Mouse (Mus musculus): ENCODE measurements around the gene Rpsa. TPM values are rescaled to one million over a fixed set of nuclear protein-coding genes. Genes with fewer than 3 reads are reported as not detected.

Rpsa gene
- polyA plus RNA-seq, 1 experiment from 2014 or later, result 879 TPM

GRCm38 (mm10) chr9:120171295-120171694, 43.8 kb downstream of the Rpsa start:
- Histone ChIP-seq H3K9ac (ENCODE audit: low read depth, low read length) (no peak overlapping the region), H3K4me3 (ENCODE audit: low read depth, low read length) (no peak overlapping the region), H3K4me2 (ENCODE audit: low read length) (no peak overlapping the region), H3K9me3 (replicated peaks; ENCODE audit: control insufficient read depth, low read length, poor library complexity, severe bottlenecking) (no peaks in the 10 kb centered on the region; the same call in 1 of the 2 replicates), H3K4me1 (ENCODE audit: control insufficient read depth, insufficient read depth, low read length) (no peaks in the 10 kb centered on the region), H3K27ac (ENCODE audit: low read length) (no peak overlapping the region), H3K27me3 (ENCODE audit: control insufficient read depth, insufficient read depth, low read depth, low read length) (no peaks in the 10 kb centered on the region), H3K36me3 (ENCODE audit: control insufficient read depth, insufficient read depth, low read length) (no peaks in the 10 kb centered on the region)
- ATAC-seq, result no peak
- 44% methylated on average over 5 of the region's 5 CpGs for WGBS

DNA sequence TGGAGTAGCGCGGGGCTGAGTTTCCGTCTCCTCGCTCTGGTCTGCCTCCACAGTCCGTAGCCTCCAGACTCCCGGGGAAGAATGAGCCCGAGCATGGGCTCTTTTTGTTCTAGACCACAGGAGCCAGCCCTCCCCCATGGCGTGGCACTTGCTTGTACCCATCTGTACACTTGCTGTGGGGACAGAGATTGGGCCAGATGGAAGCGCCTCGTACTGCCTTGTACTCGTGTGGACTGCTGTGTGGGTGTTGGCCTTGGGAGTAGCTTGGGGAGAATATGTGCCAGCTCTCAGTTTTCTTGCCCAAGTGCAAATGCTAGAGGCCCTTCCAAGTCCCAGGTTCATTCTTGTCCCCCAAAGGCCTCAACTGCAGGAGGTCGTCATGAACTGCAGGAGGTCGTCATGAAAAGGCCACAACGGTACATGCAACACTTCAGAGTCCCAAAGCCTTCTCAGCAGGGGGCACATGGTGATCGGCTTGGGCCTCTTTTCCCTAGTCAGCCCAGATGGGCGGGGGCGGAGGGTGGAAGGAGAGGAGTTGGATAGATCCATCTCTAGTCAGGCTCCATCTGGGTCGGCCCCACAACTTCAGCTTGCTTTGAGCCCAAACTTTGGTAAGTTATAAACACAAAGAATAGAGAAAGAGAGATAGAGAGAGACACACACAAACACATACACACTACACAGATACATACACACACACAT, 47.1 kb downstream of the Rpsa start:
- H3K27ac ChIP-seq (ENCODE audit: low read length), result no peak overlapping the region
- H3K9me3 ChIP-seq (replicated peaks; ENCODE audit: control insufficient read depth, low read length, poor library complexity, severe bottlenecking), result no peaks in the 10 kb centered on the region; the same call in 1 of the 2 replicates
- ATAC-seq, result no peak
- H3K4me1 ChIP-seq (ENCODE audit: control insufficient read depth, insufficient read depth, low read length), result no peaks in the 10 kb centered on the region
- 77% methylated on average over 18 of the region's 18 CpGs for WGBS
- no peaks in the 10 kb centered on the region for H3K27me3 ChIP-seq (ENCODE audit: control insufficient read depth, insufficient read depth, low read depth, low read length)
- H3K4me3 ChIP-seq (ENCODE audit: low read depth, low read length), result no peak overlapping the region
- H3K9ac ChIP-seq (ENCODE audit: low read depth, low read length), result no peak overlapping the region
- no peaks in the 10 kb centered on the region for H3K36me3 ChIP-seq (ENCODE audit: control insufficient read depth, insufficient read depth, low read length)
- H3K4me2 ChIP-seq (ENCODE audit: low read length), result no peak overlapping the region

GRCm38 (mm10) chr9:120178813-120179212, 51.3 kb downstream of the Rpsa start:
- H3K4me3 ChIP-seq (ENCODE audit: low read depth, low read length), result no peak overlapping the region
- no peak overlapping the region for H3K9ac ChIP-seq (ENCODE audit: low read depth, low read length)
- H3K9me3 ChIP-seq (replicated peaks; ENCODE audit: control insufficient read depth, low read length, poor library complexity, severe bottlenecking), result no peaks in the 10 kb centered on the region
- H3K27ac ChIP-seq (ENCODE audit: low read length), result no peak overlapping the region
- H3K36me3 ChIP-seq (ENCODE audit: control insufficient read depth, insufficient read depth, low read length), result no peaks in the 10 kb centered on the region
- no peaks in the 10 kb centered on the region for H3K27me3 ChIP-seq (ENCODE audit: control insufficient read depth, insufficient read depth, low read depth, low read length)
- H3K4me2 ChIP-seq (ENCODE audit: low read length), result no peak overlapping the region
- WGBS, result 86% methylated on average over 10 of the region's 10 CpGs
- ATAC-seq, result no peak
- H3K4me1 ChIP-seq (ENCODE audit: control insufficient read depth, insufficient read depth, low read length), result no peaks in the 10 kb centered on the region

Other genes starting within 250 kb of the Rpsa start
- gene Wdr48, start 232.8 kb upstream of the Rpsa start, polyA plus RNA-seq (2015; fragmentation: Nextera tagmentation; extraction: Ambion mirVana), result 68.2 and 73.7 TPM in 2 replicates
- 27.3 and 29.2 TPM in 2 replicates for gene Gorasp1, start 190.1 kb upstream of the Rpsa start, polyA plus RNA-seq (2015; fragmentation: Nextera tagmentation; extraction: Ambion mirVana)
- 1.0 and 1.3 TPM in 2 replicates for gene Ttc21a, start 190.1 kb upstream of the Rpsa start, polyA plus RNA-seq (2015; fragmentation: Nextera tagmentation; extraction: Ambion mirVana)
- 0.75 and 1.0 TPM in 2 replicates for gene Csrnp1, start 143.0 kb upstream of the Rpsa start, polyA plus RNA-seq (2015; fragmentation: Nextera tagmentation; extraction: Ambion mirVana)
- not detected in 2 replicates for gene Xirp1, start 104.1 kb upstream of the Rpsa start, polyA plus RNA-seq (2015; fragmentation: Nextera tagmentation; extraction: Ambion mirVana)
- gene Cx3cr1, start 57.8 kb upstream of the Rpsa start, polyA plus RNA-seq (2015; fragmentation: Nextera tagmentation; extraction: Ambion mirVana), result 7.6 and 8.0 TPM in 2 replicates
- gene Ccr8, start 35.6 kb upstream of the Rpsa start, polyA plus RNA-seq (2015; fragmentation: Nextera tagmentation; extraction: Ambion mirVana), result not detected in 2 replicates
- 38.0 and 43.6 TPM in 2 replicates for gene Slc25a38, start 17.3 kb upstream of the Rpsa start, polyA plus RNA-seq (2015; fragmentation: Nextera tagmentation; extraction: Ambion mirVana)
- 0.10 TPM in 1 of 2 replicates, not detected in the other for gene Mobp, start 22.0 kb downstream of the Rpsa start, polyA plus RNA-seq (2015; fragmentation: Nextera tagmentation; extraction: Ambion mirVana)
- 6.0 and 6.6 TPM in 2 replicates for gene Myrip, start 173.8 kb downstream of the Rpsa start, polyA plus RNA-seq (2015; fragmentation: Nextera tagmentation; extraction: Ambion mirVana)